Comparison of ENCODE assay signal across 17 mouse cellular contexts in the genomic region with DNA sequence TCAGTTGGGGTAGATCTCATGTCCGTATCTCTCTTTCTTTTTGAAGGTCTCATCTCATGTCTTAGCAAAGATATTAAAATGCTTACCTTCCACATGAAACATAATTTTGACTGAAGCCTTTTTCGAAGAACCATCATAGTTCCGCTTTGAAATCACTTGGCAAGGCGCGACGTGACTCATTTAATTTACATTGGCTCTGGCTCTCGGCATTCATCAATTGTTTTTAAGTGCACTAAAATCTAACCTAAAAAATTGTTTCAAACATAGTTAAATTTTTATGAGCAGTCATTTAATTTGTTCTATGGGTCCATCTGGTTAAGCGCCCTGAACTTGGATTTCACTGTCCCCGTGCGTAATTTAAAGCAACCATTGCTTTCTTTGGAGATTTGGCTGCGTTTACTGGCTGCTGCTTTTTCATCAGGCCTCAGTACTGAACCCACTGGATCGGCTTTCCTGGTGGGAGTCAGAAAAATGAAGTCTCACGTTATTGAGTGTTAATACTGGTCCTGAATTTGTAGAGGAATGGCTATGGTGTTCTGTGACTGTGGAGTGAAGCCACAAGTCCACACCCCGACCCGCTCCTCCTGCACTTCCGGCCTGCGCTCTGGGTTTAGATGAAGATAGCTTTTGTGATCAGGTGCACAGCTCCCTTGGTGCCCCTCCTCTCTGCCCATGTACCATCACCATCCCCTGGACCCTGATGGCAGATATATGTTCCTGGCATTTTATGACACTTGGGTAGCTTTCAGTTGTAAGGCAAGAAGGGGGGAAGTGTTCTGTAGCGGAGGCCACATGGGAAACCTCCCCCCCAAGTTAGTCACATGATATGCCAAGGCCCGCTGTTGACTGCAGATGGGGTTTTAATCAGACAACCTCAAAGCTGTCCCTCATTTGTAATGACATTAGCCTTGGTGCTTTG. TPM values are rescaled to one million over a fixed set of nuclear protein-coding genes. Genes with fewer than 3 reads are reported as not detected.
DNase-seq lines count a peak whose midpoint lies in the region; ATAC-seq and TF ChIP-seq lines count a peak whose summit lies in the region.
"Had no signal": no experiment of that assay in that cellular context is flagged by ENCODE, and none has a peak within 500 bp of the region (broad histone marks: within the 10 kb centered on the region; RNA-seq: fewer than 3 reads in every experiment).

No protein-coding gene starts in this region.

- H3K27ac ChIP-seq in heart, embryonic 10.5 days, result no peak overlapping the region
- H3K27ac ChIP-seq in liver, embryonic 12.5 days, result peak overlapping the region; percentile 27; the same call in 1 of the 2 replicates
- H3K27ac ChIP-seq in small intestine, adult 2 months (ENCODE audit: insufficient read depth, low read depth, low read length), result peak overlapping the region; percentile 4; the same call in 1 of the 2 replicates
- H3K27ac ChIP-seq in forebrain, embryonic 11.5 days (ENCODE audit: low read depth, low read length), result no peak overlapping the region
- H3K27ac ChIP-seq: forebrain, embryonic 15.5 days; hindbrain, embryonic 12.5 days; lung, embryonic 15.5 days; midbrain, embryonic 13.5 days had no signal

- no peak overlapping the region for H3K9ac ChIP-seq in liver, embryonic 12.5 days
- no peak overlapping the region for H3K9ac ChIP-seq in forebrain, embryonic 11.5 days (ENCODE audit: low read length)
- H3K9ac ChIP-seq: forebrain, embryonic 15.5 days; hindbrain, embryonic 12.5 days; lung, embryonic 15.5 days; midbrain, embryonic 13.5 days had no signal

- ATAC-seq in liver, embryonic 12.5 days, result 0 out of 2 replicates have a peak, but pooled peaks have one; percentile 30
- no peak for ATAC-seq in forebrain, embryonic 11.5 days (replicated peaks; ENCODE audit: low FRiP score)
- ATAC-seq: forebrain, embryonic 15.5 days; midbrain, embryonic 13.5 days had no signal

- H3K4me2 ChIP-seq in liver, embryonic 12.5 days, result no peak overlapping the region
- no peak overlapping the region for H3K4me2 ChIP-seq in forebrain, embryonic 11.5 days (ENCODE audit: low read depth, low read length, severe bottlenecking)
- H3K4me2 ChIP-seq: forebrain, embryonic 15.5 days; hindbrain, embryonic 12.5 days; lung, embryonic 15.5 days; midbrain, embryonic 13.5 days had no signal

- no peak for TF ChIP-seq POLR2A in small intestine, adult 2 months (IDR thresholded peaks at IDR 0.05; ENCODE audit: low read depth, low read length)

- no peaks in the 10 kb centered on the region for H3K9me3 ChIP-seq in heart, embryonic 10.5 days
- no peaks in the 10 kb centered on the region for H3K9me3 ChIP-seq in liver, embryonic 12.5 days (replicated peaks)
- no peaks in the 10 kb centered on the region for H3K9me3 ChIP-seq in forebrain, embryonic 11.5 days (ENCODE audit: control insufficient read depth, low read length)
- H3K9me3 ChIP-seq: forebrain, embryonic 15.5 days; G1E; hindbrain, embryonic 12.5 days; lung, embryonic 15.5 days; midbrain, embryonic 13.5 days had no signal

- peaks cover 7% of the 10 kb centered on the region for H3K4me1 ChIP-seq in heart, embryonic 10.5 days
- peaks cover 4% of the 10 kb centered on the region; the same call in 1 of the 2 replicates for H3K4me1 ChIP-seq in liver, embryonic 12.5 days
- peaks cover 3% of the 10 kb centered on the region; the same call in 1 of the 2 replicates for H3K4me1 ChIP-seq in small intestine, adult 2 months (ENCODE audit: control insufficient read depth, insufficient read depth, insufficient read length, low read length)
- no peaks in the 10 kb centered on the region for H3K4me1 ChIP-seq in forebrain, embryonic 11.5 days (replicated peaks; ENCODE audit: control insufficient read depth, insufficient read depth, low read length)
- H3K4me1 ChIP-seq: forebrain, embryonic 15.5 days; midbrain, embryonic 13.5 days had no signal

- intact Hi-C loops in heart, postnatal 25 days (cut with DNase I), result no loop called here

- no peak overlapping the region for H3K4me3 ChIP-seq in heart, embryonic 10.5 days
- H3K4me3 ChIP-seq in liver, embryonic 12.5 days, result no peak overlapping the region
- H3K4me3 ChIP-seq in small intestine, adult 2 months (ENCODE audit: low read depth, low read length), result no peak overlapping the region
- no peak overlapping the region for H3K4me3 ChIP-seq in forebrain, embryonic 11.5 days (ENCODE audit: low read depth, low read length)
- H3K4me3 ChIP-seq: forebrain, embryonic 15.5 days; hindbrain, embryonic 12.5 days; lung, embryonic 15.5 days; midbrain, embryonic 13.5 days; myocyte had no signal

- no peaks in the 10 kb centered on the region for H3K36me3 ChIP-seq in heart, embryonic 10.5 days
- H3K36me3 ChIP-seq in liver, embryonic 12.5 days, result no peaks in the 10 kb centered on the region
- H3K36me3 ChIP-seq in small intestine, adult 2 months (ENCODE audit: control insufficient read depth, insufficient read depth, low read length), result no peaks in the 10 kb centered on the region
- H3K36me3 ChIP-seq in forebrain, embryonic 11.5 days (ENCODE audit: control insufficient read depth, insufficient read depth, low read length), result no peaks in the 10 kb centered on the region
- H3K36me3 ChIP-seq: forebrain, embryonic 15.5 days; G1E; hindbrain, embryonic 12.5 days; lung, embryonic 15.5 days; midbrain, embryonic 13.5 days had no signal

- no peaks in the 10 kb centered on the region for H3K27me3 ChIP-seq in heart, embryonic 10.5 days (ENCODE audit: insufficient read depth, poor library complexity, severe bottlenecking)
- H3K27me3 ChIP-seq in liver, embryonic 12.5 days (replicated peaks), result no peaks in the 10 kb centered on the region
- no peaks in the 10 kb centered on the region for H3K27me3 ChIP-seq in small intestine, adult 2 months (ENCODE audit: control insufficient read depth, insufficient read depth, low read length)
- no peaks in the 10 kb centered on the region for H3K27me3 ChIP-seq in forebrain, embryonic 11.5 days (ENCODE audit: control insufficient read depth, insufficient read depth, low read length)
- H3K27me3 ChIP-seq: forebrain, embryonic 15.5 days; hindbrain, embryonic 12.5 days; lung, embryonic 15.5 days; midbrain, embryonic 13.5 days had no signal

- TF ChIP-seq CTCF in small intestine, adult 2 months (IDR thresholded peaks at IDR 0.05; ENCODE audit: extremely low read depth, insufficient read length, insufficient replicate concordance, low read depth, low read length), result no peak

- DNase-seq in heart, embryonic 10.5 days (ENCODE audit: low spot score), result peak; percentile 50
- no peak for DNase-seq in heart, postnatal 25 days (ENCODE audit: low spot score)
- peak; percentile 40 for DNase-seq in kidney, postnatal 10 days
- no peak for DNase-seq in kidney, adult 18-20 months
- DNase-seq in forebrain, embryonic 11.5 days (ENCODE audit: low spot score), result no peak
- DNase-seq: adrenal gland, postnatal 14 days; cerebellum, adult 9-11 months; gastrocnemius, postnatal 25 days; thymus, postnatal 14 days had no signal

- WGBS in heart, embryonic 10.5 days, result 84% methylated on average over 19 of the region's 19 CpGs
- 83% methylated on average over 19 of the region's 19 CpGs for WGBS in liver, embryonic 12.5 days (ENCODE audit: insufficient replicate concordance)
- WGBS in small intestine, adult 2 months, result 89% methylated on average over 19 of the region's 19 CpGs
- WGBS in forebrain, embryonic 11.5 days, result 93% methylated on average over 19 of the region's 19 CpGs

RNA-seq across cellular contexts. Expression of a gene that starts 41.6 kb away (rescaled TPM):
- 12.5 and 15.2 TPM in 2 replicates for polyA plus RNA-seq in heart, embryonic 10.5 days (2016; fragmentation: Nextera tagmentation; extraction: Ambion mirVana)
- total RNA-seq in heart, postnatal 25 days (2021), result 10 to 100 TPM; 12.4 to 16.6 TPM
- polyA plus RNA-seq in liver, embryonic 12.5 days (2016; fragmentation: Nextera tagmentation; extraction: Ambion mirVana), result 8.1 and 9.1 TPM in 2 replicates
- 10.1 and 18.7 TPM in 2 replicates for polyA plus RNA-seq in small intestine, adult 2 months (2012; rRNA removed)
- polyA plus RNA-seq in forebrain, embryonic 11.5 days (2014; fragmentation: Nextera tagmentation; extraction: Ambion mirVana), result 21.1 and 25.4 TPM in 2 replicates

Comparison
In these comparisons a context has a peak if more than half of its experiments do, and no peak if none do; other contexts are left out.
1. DNase-seq: peak in heart, embryonic 10.5 days (single experiment) and kidney, postnatal 10 days (single experiment); none in heart, postnatal 25 days (single experiment), kidney, adult 18-20 months (single experiment) and forebrain, embryonic 11.5 days (single experiment).
2. H3K27ac ChIP-seq: peak in liver, embryonic 12.5 days (single experiment) and small intestine, adult 2 months (single experiment); none in heart, embryonic 10.5 days (single experiment) and forebrain, embryonic 11.5 days (single experiment).